Mouse (Mus musculus) embryonic facial prominence, embryonic 12.5 days (tissue): ENCODE results near the gene Atg7. TPM values are rescaled to one million over a fixed set of nuclear protein-coding genes. Genes with fewer than 3 reads are reported as not detected.

Experiments
- polyA plus RNA-seq: library from polyadenylated mRNA; unstranded; fragments of >200 nt; fragmentation: Nextera tagmentation; extraction: Ambion mirVana; gene quantifications from 2 replicates; pipeline ENCODE4 v1.2.1, GENCODE M21; 2016

Atg7 gene
- polyA plus RNA-seq, 1 experiment from 2014 or later = 18.3 TPM

Other genes with a start within 250 kb of the Atg7 start
- gene Hrh1, start 245.2 kb upstream of the Atg7 start, polyA plus RNA-seq = 0.10 and 0.24 TPM in 2 replicates